Mouse (Mus musculus) neural tube, embryonic 11.5 days (tissue): ENCODE measurements at regions not wholly inside any gene's neighbourhood (a gene's known extent, or its start where the extent isn't known, plus 50 kb on each side); places are given as distances from the start of the nearest gene placed in this dataset.

Source experiments
- ATAC-seq: fragments of 200-750 bp; cut with Nextera tagmentation; 2 replicates; pipeline ENCODE4 v1.8.0; 2017; ENCODE audit warnings: moderate number of reproducible peaks, mild to moderate bottlenecking, moderate TSS enrichment, moderate library complexity; ENCODE audit not compliant: insufficient read depth, low FRiP score, low TSS enrichment
- DNase-seq: peaks from one replicate; pipeline ENCODE4 v3.0.0-alpha.2; 2015; ENCODE audit warnings: low spot score
- H3K27ac ChIP-seq: fragments of 300-500 bp; sonication (generic); 2 replicates; pipeline ENCODE4 v1.5.1; 2014; ENCODE audit warnings: low read depth, mild to moderate bottlenecking, low read length
- H3K27me3 ChIP-seq: fragments of 300-500 bp; sonication (generic); 2 replicates; pipeline ENCODE4 v1.6.1; 2014; ENCODE audit warnings: mild to moderate bottlenecking, low read length, mixed read lengths; ENCODE audit not compliant: control insufficient read depth, insufficient read depth
- H3K36me3 ChIP-seq: fragments of 300-500 bp; sonication (generic); 2 replicates; pipeline ENCODE4 v1.6.1; 2014; ENCODE audit warnings: mild to moderate bottlenecking, low read length, moderate library complexity, mixed read lengths; ENCODE audit not compliant: control insufficient read depth, insufficient read depth
- H3K4me1 ChIP-seq: fragments of 300-500 bp; sonication (generic); 2 replicates; pipeline ENCODE4 v1.6.1; 2014; ENCODE audit warnings: low read length, mixed read lengths; ENCODE audit not compliant: control insufficient read depth, insufficient read depth
- H3K4me2 ChIP-seq: fragments of 300-500 bp; sonication (generic); 2 replicates; pipeline ENCODE4 v1.6.1; 2014; ENCODE audit warnings: low read depth, mild to moderate bottlenecking, moderate library complexity
- H3K4me3 ChIP-seq: fragments of 300-500 bp; sonication (generic); 2 replicates; pipeline ENCODE4 v1.5.1; 2014; ENCODE audit warnings: low read depth, low read length
- H3K9ac ChIP-seq: fragments of 300-500 bp; sonication (generic); 2 replicates; pipeline ENCODE4 v1.6.1; 2014; ENCODE audit warnings: mild to moderate bottlenecking, low read length
- H3K9me3 ChIP-seq: fragments of 300-500 bp; sonication (generic); 2 replicates; pipeline ENCODE4 v1.6.1; 2016; ENCODE audit warnings: low read length; ENCODE audit not compliant: control insufficient read depth
- WGBS: fragments of 180-500 bp; shearing (Covaris S2); extraction: QIAGEN DNeasy Blood & Tissue Kit; methylation state at CpG from one replicate; pipeline ENCODE4 v1.1.7; 2014; 5-methylcytosine and 5-hydroxymethylcytosine counted together

GRCm38 (mm10) chr5:120301672-120302071 lies 129.8 kb upstream of the Lhx5 start:
- H3K4me2 ChIP-seq = peak overlapping the region; percentile 51
- under 1% methylated on average over 16 of the region's 16 CpGs for WGBS
- peaks cover 26% of the 10 kb centered on the region for H3K4me1 ChIP-seq
- no peaks in the 10 kb centered on the region for H3K36me3 ChIP-seq
- H3K9ac ChIP-seq = peak overlapping the region; percentile 48
- no peaks in the 10 kb centered on the region for H3K9me3 ChIP-seq
- ATAC-seq = no peak; the same call in 1 of the 2 replicates
- peak overlapping the region; percentile 72 for H3K27ac ChIP-seq
- H3K4me3 ChIP-seq = peak overlapping the region; percentile 23; the same call in 1 of the 2 replicates
- peaks cover 48% of the 10 kb centered on the region for H3K27me3 ChIP-seq
- DNase-seq = peak; percentile 51

GRCm38 (mm10) chr5:120302307-120302706 lies 129.2 kb upstream of the Lhx5 start:
- peak overlapping the region; percentile 72 for H3K27ac ChIP-seq
- DNase-seq (peak; percentile 72), ATAC-seq (peak; percentile 48)
- WGBS = 1% methylated on average over 47 of the region's 47 CpGs
- peak overlapping the region; percentile 48 for H3K9ac ChIP-seq
- no peaks in the 10 kb centered on the region for H3K36me3 ChIP-seq
- H3K27me3 ChIP-seq = peaks cover 46% of the 10 kb centered on the region
- peaks cover 22% of the 10 kb centered on the region for H3K4me1 ChIP-seq
- H3K4me2 ChIP-seq = peak overlapping the region; percentile 51
- H3K9me3 ChIP-seq = no peaks in the 10 kb centered on the region
- H3K4me3 ChIP-seq = peak overlapping the region; percentile 23

GRCm38 (mm10) chr5:120304295-120304701 lies 127.2 kb upstream of the Lhx5 start:
- Histone ChIP-seq H3K27ac (peak overlapping the region; percentile 49; the same call in 1 of the 2 replicates), H3K4me2 (peak overlapping the region; percentile 34)

GRCm38 (mm10) chr5:120312299-120312698 lies 119.2 kb upstream of the Lhx5 start:
- no peak overlapping the region for H3K9ac ChIP-seq
- DNase-seq (no peak), ATAC-seq (no peak)
- H3K36me3 ChIP-seq = no peaks in the 10 kb centered on the region
- H3K27me3 ChIP-seq = no peaks in the 10 kb centered on the region
- H3K27ac ChIP-seq = no peak overlapping the region
- H3K4me3 ChIP-seq = no peak overlapping the region
- no peak overlapping the region for H3K4me2 ChIP-seq
- H3K9me3 ChIP-seq = no peaks in the 10 kb centered on the region
- 85% methylated on average over 6 of the region's 6 CpGs for WGBS
- H3K4me1 ChIP-seq = no peaks in the 10 kb centered on the region

More at GRCm38 (mm10) chr5:120304295-120304701, 127.2 kb upstream of the Lhx5 start:
- Histone ChIP-seq H3K36me3 (no peaks in the 10 kb centered on the region), H3K4me1 (peaks cover 22% of the 10 kb centered on the region), H3K4me3 (no peak overlapping the region), H3K9ac (no peak overlapping the region; the same call in 1 of the 2 replicates), H3K9me3 (no peaks in the 10 kb centered on the region), H3K27me3 (peaks cover 41% of the 10 kb centered on the region)
- ATAC-seq (peak; percentile 55), DNase-seq (peak; percentile 68)
- WGBS = 4% methylated on average over 13 of the region's 13 CpGs

- H3K9ac ChIP-seq = no peak overlapping the region
- H3K27me3 ChIP-seq = no peaks in the 10 kb centered on the region
- H3K9me3 ChIP-seq = no peaks in the 10 kb centered on the region
- no peak overlapping the region for H3K4me3 ChIP-seq
- no peaks in the 10 kb centered on the region for H3K4me1 ChIP-seq
- DNase-seq = no peak
- ATAC-seq = no peak
- no peaks in the 10 kb centered on the region for H3K36me3 ChIP-seq
- H3K27ac ChIP-seq = no peak overlapping the region
- no peak overlapping the region for H3K4me2 ChIP-seq
- WGBS = 70% methylated on average over 6 of the region's 6 CpGs
Measured at GRCm38 (mm10) chr5:120313984-120314383, 117.5 kb upstream of the Lhx5 start.

- no peak overlapping the region for H3K4me2 ChIP-seq
- no peak overlapping the region for H3K27ac ChIP-seq
- H3K36me3 ChIP-seq = no peaks in the 10 kb centered on the region
- 42% methylated on average over 8 of the region's 8 CpGs for WGBS
- no peaks in the 10 kb centered on the region for H3K4me1 ChIP-seq
- no peaks in the 10 kb centered on the region for H3K27me3 ChIP-seq
- H3K4me3 ChIP-seq = no peak overlapping the region
- H3K9me3 ChIP-seq = no peaks in the 10 kb centered on the region
- no peak overlapping the region for H3K9ac ChIP-seq
- ATAC-seq = no peak
- no peak for DNase-seq
Measured at GRCm38 (mm10) chr5:120315116-120315515, 116.4 kb upstream of the Lhx5 start.

- Histone ChIP-seq H3K27ac (no peak overlapping the region), H3K9me3 (no peaks in the 10 kb centered on the region), H3K27me3 (no peaks in the 10 kb centered on the region), H3K9ac (no peak overlapping the region), H3K4me1 (no peaks in the 10 kb centered on the region), H3K4me3 (no peak overlapping the region), H3K4me2 (no peak overlapping the region), H3K36me3 (no peaks in the 10 kb centered on the region)
- DNase-seq (no peak), ATAC-seq (no peak)
- 61% methylated on average over 1 of the region's 1 CpGs for WGBS
Measured at GRCm38 (mm10) chr5:120318951-120319350, 112.5 kb upstream of the Lhx5 start.

GRCm38 (mm10) chr5:120322031-120322731 lies 109.3 kb upstream of the Lhx5 start:
- under 1% methylated on average over 30 of the region's 30 CpGs for WGBS
- Histone ChIP-seq H3K4me1 (no peaks in the 10 kb centered on the region), H3K27me3 (no peaks in the 10 kb centered on the region), H3K9ac (peak overlapping the region; percentile 51), H3K9me3 (no peaks in the 10 kb centered on the region), H3K27ac (no peak overlapping the region), H3K4me3 (peak overlapping the region; percentile 15; the same call in 1 of the 2 replicates), H3K4me2 (peak overlapping the region; percentile 44), H3K36me3 (no peaks in the 10 kb centered on the region)
- DNase-seq (peak; percentile 68), ATAC-seq (peak; percentile 60)

- no peak overlapping the region for H3K27ac ChIP-seq
- H3K4me2 ChIP-seq = peak overlapping the region; percentile 44
- ATAC-seq = peak; percentile 53; the same call in 1 of the 2 replicates
- H3K4me3 ChIP-seq = peak overlapping the region; percentile 15; the same call in 1 of the 2 replicates
- DNase-seq = no peak
- no peaks in the 10 kb centered on the region for H3K27me3 ChIP-seq
- H3K4me1 ChIP-seq = no peaks in the 10 kb centered on the region
- 11% methylated on average over 12 of the region's 12 CpGs for WGBS
- no peaks in the 10 kb centered on the region for H3K36me3 ChIP-seq
- H3K9ac ChIP-seq = peak overlapping the region; percentile 51
- no peaks in the 10 kb centered on the region for H3K9me3 ChIP-seq
Measured at GRCm38 (mm10) chr5:120322732-120323316, 108.7 kb upstream of the Lhx5 start.
